In genomic region chr15:100870001-100870774, GRCm38 (mm10) we compare ENCODE assay signal across 8 mouse cellular contexts. TPM values are rescaled to one million over a fixed set of nuclear protein-coding genes. Genes with fewer than 3 reads are reported as not detected.
A peak's percentile ranks its signal among the peaks of the same experiment; 100 is the strongest.
DNase-seq lines count a peak whose midpoint lies in the region; ATAC-seq and TF ChIP-seq lines count a peak whose summit lies in the region.

No protein-coding gene starts in this region.

- H3K9ac ChIP-seq in heart, embryonic 11.5 days (ENCODE audit: low read depth, low read length): no peak overlapping the region
- no peak overlapping the region for H3K9ac ChIP-seq in liver, embryonic 12.5 days
- H3K9ac ChIP-seq in neural tube, embryonic 14.5 days (replicated peaks; ENCODE audit: low read depth, low read length): peak overlapping the region; percentile 87

- H3K27ac ChIP-seq in heart, embryonic 11.5 days (ENCODE audit: low read depth, low read length): no peak overlapping the region
- no peak overlapping the region for H3K27ac ChIP-seq in liver, embryonic 12.5 days
- H3K27ac ChIP-seq in neural tube, embryonic 14.5 days (ENCODE audit: low read depth, low read length): peak overlapping the region; percentile 64; the same call in 1 of the 2 replicates

- DNase-seq in lung, adult 2 months: peak; percentile 5
- DNase-seq in lung, postnatal 25 days (ENCODE audit: low spot score): no peak
- DNase-seq in embryo, embryonic 11 days: peak; percentile 90
- peak; percentile 81 for DNase-seq in kidney, postnatal 10 days
- DNase-seq in thymus, postnatal 14 days: peak; percentile 64

- no peak for TF ChIP-seq POLR2A in lung, adult 2 months (IDR thresholded peaks at IDR 0.05; ENCODE audit: borderline replicate concordance, extremely low read depth, low read depth, low read length)

- WGBS in lung, adult 2 months: 9% methylated on average over 63 of the region's 66 CpGs
- WGBS in heart, embryonic 11.5 days (ENCODE audit: insufficient replicate concordance): 2% methylated on average over 47 of the region's 66 CpGs
- 4% methylated on average over 53 of the region's 66 CpGs for WGBS in liver, embryonic 12.5 days (ENCODE audit: insufficient replicate concordance)
- 2% methylated on average over 49 of the region's 66 CpGs for WGBS in neural tube, embryonic 14.5 days

- no peaks in the 10 kb centered on the region for H3K36me3 ChIP-seq in heart, embryonic 11.5 days (ENCODE audit: control insufficient read depth, insufficient read depth, low read length)
- no peaks in the 10 kb centered on the region for H3K36me3 ChIP-seq in liver, embryonic 12.5 days
- H3K36me3 ChIP-seq in neural tube, embryonic 14.5 days (ENCODE audit: control insufficient read depth, insufficient read depth, low read length): no peaks in the 10 kb centered on the region

- H3K9me3 ChIP-seq in heart, embryonic 11.5 days (replicated peaks; ENCODE audit: control insufficient read depth, low read length): no peaks in the 10 kb centered on the region; the same call in 1 of the 2 replicates
- H3K9me3 ChIP-seq in liver, embryonic 12.5 days (replicated peaks): 0 out of 2 replicates have a peak, but pooled peaks cover 4% of the 10 kb centered on the region
- H3K9me3 ChIP-seq in neural tube, embryonic 14.5 days (ENCODE audit: control insufficient read depth, low read length): no peaks in the 10 kb centered on the region

- H3K4me3 ChIP-seq in lung, adult 2 months (replicated peaks; ENCODE audit: extremely low read depth, low read depth, low read length): peak overlapping the region; percentile 9
- H3K4me3 ChIP-seq in heart, embryonic 11.5 days (ENCODE audit: low read depth, low read length): peak overlapping the region; percentile 59
- H3K4me3 ChIP-seq in liver, embryonic 12.5 days: peak overlapping the region; percentile 39
- H3K4me3 ChIP-seq in neural tube, embryonic 14.5 days (ENCODE audit: low read depth, low read length): peak overlapping the region; percentile 85

- H3K27me3 ChIP-seq in heart, embryonic 11.5 days (ENCODE audit: control insufficient read depth, insufficient read depth, low read length): peaks cover 50% of the 10 kb centered on the region
- H3K27me3 ChIP-seq in liver, embryonic 12.5 days (replicated peaks): peaks cover 73% of the 10 kb centered on the region
- H3K27me3 ChIP-seq in neural tube, embryonic 14.5 days (ENCODE audit: control insufficient read depth, insufficient read depth, low read length): no peaks in the 10 kb centered on the region; the same call in 1 of the 2 replicates

- H3K4me2 ChIP-seq in heart, embryonic 11.5 days: peak overlapping the region; percentile 78
- peak overlapping the region; percentile 63 for H3K4me2 ChIP-seq in liver, embryonic 12.5 days
- peak overlapping the region; percentile 45 for H3K4me2 ChIP-seq in neural tube, embryonic 14.5 days (ENCODE audit: low read depth, low read length)

- no peak for ATAC-seq in heart, embryonic 11.5 days (replicated peaks; ENCODE audit: insufficient number of reproducible peaks, low FRiP score, low TSS enrichment)
- no peak for ATAC-seq in liver, embryonic 12.5 days
- ATAC-seq in neural tube, embryonic 14.5 days (ENCODE audit: low read depth): peak; percentile 79

- peaks cover 3% of the 10 kb centered on the region; the same call in 1 of the 2 replicates for H3K4me1 ChIP-seq in lung, adult 2 months (ENCODE audit: control insufficient read depth, insufficient read depth, low read length)
- H3K4me1 ChIP-seq in heart, embryonic 11.5 days (ENCODE audit: control insufficient read depth, insufficient read depth, low read length): no peaks in the 10 kb centered on the region
- H3K4me1 ChIP-seq in liver, embryonic 12.5 days: peaks cover 10% of the 10 kb centered on the region; the same call in 1 of the 2 replicates
- peaks cover 9% of the 10 kb centered on the region for H3K4me1 ChIP-seq in neural tube, embryonic 14.5 days (ENCODE audit: control insufficient read depth, insufficient read depth, low read length)

- no peak for TF ChIP-seq CTCF in lung, adult 2 months (IDR thresholded peaks at IDR 0.05; ENCODE audit: insufficient read depth, low read length)

RNA-seq across cellular contexts. Expression of gene Scn8a, which starts 0.5 kb away (rescaled TPM):
- polyA plus RNA-seq in lung, adult 2 months (2012; rRNA removed): 0.14 and 0.27 TPM in 2 replicates
- polyA plus RNA-seq in heart, embryonic 11.5 days (2014; fragmentation: Nextera tagmentation; extraction: Ambion mirVana): 0.96 and 1.2 TPM in 2 replicates
- polyA plus RNA-seq in liver, embryonic 12.5 days (2016; fragmentation: Nextera tagmentation; extraction: Ambion mirVana): 0.54 and 0.88 TPM in 2 replicates
- polyA plus RNA-seq in neural tube, embryonic 14.5 days (2014; fragmentation: Nextera tagmentation; extraction: Ambion mirVana): 25.6 and 35.2 TPM in 2 replicates

Comparison
In these comparisons a context has a peak if more than half of its experiments do, and no peak if none do; other contexts are left out.
1. H3K4me3 ChIP-seq: peak in every context shown above with its lines; median percentile 85 in neural tube, embryonic 14.5 days; 59 in heart, embryonic 11.5 days; 39 in liver, embryonic 12.5 days; 9 in lung, adult 2 months.
2. RNA of gene Scn8a, which starts 0.5 kb away (polyA plus RNA-seq): 25.6 to 35.2 TPM in neural tube, embryonic 14.5 days; 0.96 to 1.2 TPM in heart, embryonic 11.5 days, 0.54 to 0.88 TPM in liver, embryonic 12.5 days and 0.14 to 0.27 TPM in lung, adult 2 months; every median in the first group is over 10 times any median in the second.
3. Peak in every context shown above with its lines, with median percentiles within 50 percentile points of each other: H3K4me2 ChIP-seq.